Mouse (Mus musculus) ES-Bruce4 (cell line): ENCODE results near the gene Arsj.

Source experiments
- CTCF ChIP-seq: IDR thresholded peaks from one replicate; pipeline ENCODE4 v1.8.1; 2011; ENCODE audit warnings: low read depth, low read length
- POLR2A ChIP-seq: IDR thresholded peaks from one replicate; pipeline ENCODE4 v1.8.1; 2011; ENCODE audit warnings: low read length; ENCODE audit not compliant: insufficient read depth

DNA sequence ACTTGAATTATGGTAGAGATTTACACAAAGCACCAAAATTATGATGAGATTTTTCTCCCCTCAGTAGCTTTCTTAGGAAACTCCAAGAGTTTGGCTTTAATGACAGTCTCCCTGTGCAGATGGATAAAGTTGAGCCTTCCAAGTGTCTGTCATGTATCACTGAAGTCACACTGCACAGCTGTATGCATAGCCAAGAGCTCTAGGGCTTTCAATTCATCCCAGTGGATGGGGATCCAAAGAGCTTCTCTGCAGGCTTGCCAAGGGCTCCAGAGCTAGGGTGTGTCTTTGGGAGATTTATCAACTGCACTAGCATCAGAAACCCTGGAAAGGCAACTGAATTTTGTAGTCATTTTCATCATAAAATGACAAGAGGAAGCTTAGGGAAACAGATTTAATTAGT, 7.1 kb downstream of the Arsj start:
- no peak for TF ChIP-seq CTCF
- no peak for TF ChIP-seq POLR2A
